Mouse (Mus musculus) C2C12 (cell line): Measurements from ENCODE around the gene Strip1.

Experiments
- CEBPB ChIP-seq: IDR thresholded peaks from one replicate; pipeline ENCODE4 v1.6.1; 2011; ENCODE audit warnings: low read depth, mild to moderate bottlenecking, control low read depth, moderate library complexity
- CTCF ChIP-seq: IDR thresholded peaks from one replicate; pipeline ENCODE4 v1.5.1; 2011; ENCODE audit not compliant: control insufficient read depth, insufficient read depth, insufficient read length
- FOSL1 ChIP-seq: IDR thresholded peaks from one replicate; pipeline ENCODE4 v1.8.0; 2011; ENCODE audit warnings: mild to moderate bottlenecking, low read length; ENCODE audit not compliant: poor library complexity, insufficient read depth, severe bottlenecking
- MAX ChIP-seq: IDR thresholded peaks from one replicate; pipeline ENCODE4 v1.6.1; 2011; ENCODE audit warnings: mild to moderate bottlenecking, control low read depth
- MYOD1 ChIP-seq: IDR thresholded peaks from one replicate; pipeline ENCODE4 v1.6.1; 2011; ENCODE audit warnings: low read depth; ENCODE audit not compliant: control insufficient read depth, insufficient read length
- MYOG ChIP-seq: IDR thresholded peaks from one replicate; pipeline ENCODE4 v1.6.1; 2011; ENCODE audit not compliant: control insufficient read depth, insufficient read length; ENCODE audit errors: extremely low read depth
- USF1 ChIP-seq: IDR thresholded peaks from one replicate; pipeline ENCODE4 v1.6.1; 2011; ENCODE audit warnings: low read depth, mild to moderate bottlenecking, control low read depth, moderate library complexity

GRCm38 (mm10) chr3:107576807-107577206 lies 54.7 kb downstream of the Strip1 start:
- TF ChIP-seq CTCF (no peak), MYOD1 (no peak), USF1 (no peak), CEBPB (no peak), MAX (no peak), MYOG (no peak), FOSL1 (no peak)
